Mouse (Mus musculus): ENCODE data around the gene Cdk15. TPM values are rescaled to one million over a fixed set of nuclear protein-coding genes. Genes with fewer than 3 reads are reported as not detected.

Cdk15 gene
- polyA plus RNA-seq, 1 experiment from 2014 or later: 0.49 TPM

GRCm38 (mm10) chr1:59268931-59269330 is 12.2 kb downstream of the Cdk15 start:
- Histone ChIP-seq H3K9me3 (ENCODE audit: control insufficient read depth, low read length) (no peaks in the 10 kb centered on the region), H3K4me1 (replicated peaks; ENCODE audit: control insufficient read depth, insufficient read depth) (no peaks in the 10 kb centered on the region), H3K27me3 (ENCODE audit: control insufficient read depth, insufficient read depth, low read length) (no peaks in the 10 kb centered on the region), H3K27ac (replicated peaks) (no peak overlapping the region), H3K4me2 (replicated peaks; ENCODE audit: low read depth) (no peak overlapping the region), H3K36me3 (ENCODE audit: control insufficient read depth, insufficient read depth, low read length) (no peaks in the 10 kb centered on the region), H3K9ac (ENCODE audit: low read length) (no peak overlapping the region), H3K4me3 (ENCODE audit: low read depth, low read length) (no peak overlapping the region)
- ATAC-seq (ENCODE audit: low FRiP score, low TSS enrichment) (no peak), DNase-seq (ENCODE audit: low spot score) (no peak)
- WGBS: 64% methylated on average over 8 of the region's 8 CpGs
- TF ChIP-seq CTCF (IDR thresholded peaks at IDR 0.05; ENCODE audit: low read depth): no peak
- TF ChIP-seq EP300 (optimal IDR thresholded peaks at IDR 0.05): no peak

- TF ChIP-seq CTCF (IDR thresholded peaks at IDR 0.05; ENCODE audit: low read depth) (no peak), EP300 (optimal IDR thresholded peaks at IDR 0.05) (no peak)
These were observed 12.8 kb downstream of the Cdk15 start for GRCm38 (mm10) chr1:59269466-59269865.

GRCm38 (mm10) chr1:59269951-59270689 is 13.4 kb downstream of the Cdk15 start:
- Histone ChIP-seq H3K27me3 (ENCODE audit: control insufficient read depth, insufficient read depth, low read length) (no peaks in the 10 kb centered on the region), H3K9me3 (ENCODE audit: control insufficient read depth, low read length) (no peaks in the 10 kb centered on the region), H3K36me3 (ENCODE audit: control insufficient read depth, insufficient read depth, low read length) (no peaks in the 10 kb centered on the region), H3K4me1 (replicated peaks; ENCODE audit: control insufficient read depth, insufficient read depth) (no peaks in the 10 kb centered on the region), H3K9ac (ENCODE audit: low read length) (no peak overlapping the region), H3K4me2 (replicated peaks; ENCODE audit: low read depth) (peak overlapping the region; percentile 34; the same call in 1 of the 2 replicates), H3K27ac (replicated peaks) (no peak overlapping the region), H3K4me3 (ENCODE audit: low read depth, low read length) (no peak overlapping the region)
- DNase-seq (ENCODE audit: low spot score) (no peak), ATAC-seq (ENCODE audit: low FRiP score, low TSS enrichment) (no peak)
- WGBS: 29% methylated on average over 20 of the region's 20 CpGs
- TF ChIP-seq EP300 (optimal IDR thresholded peaks at IDR 0.05) (no peak), CTCF (IDR thresholded peaks at IDR 0.05; ENCODE audit: low read depth) (no peak)

More at GRCm38 (mm10) chr1:59269466-59269865, 12.8 kb downstream of the Cdk15 start:
- Histone ChIP-seq H3K4me3 (ENCODE audit: low read depth, low read length) (no peak overlapping the region), H3K27ac (replicated peaks) (no peak overlapping the region), H3K4me1 (replicated peaks; ENCODE audit: control insufficient read depth, insufficient read depth) (no peaks in the 10 kb centered on the region), H3K4me2 (replicated peaks; ENCODE audit: low read depth) (no peak overlapping the region), H3K9ac (ENCODE audit: low read length) (no peak overlapping the region), H3K36me3 (ENCODE audit: control insufficient read depth, insufficient read depth, low read length) (no peaks in the 10 kb centered on the region), H3K27me3 (ENCODE audit: control insufficient read depth, insufficient read depth, low read length) (no peaks in the 10 kb centered on the region), H3K9me3 (ENCODE audit: control insufficient read depth, low read length) (no peaks in the 10 kb centered on the region)
- ATAC-seq (ENCODE audit: low FRiP score, low TSS enrichment) (no peak), DNase-seq (ENCODE audit: low spot score) (no peak)
- 75% methylated on average over 6 of the region's 6 CpGs for whole genome bisulfite sequencing

GRCm38 (mm10) chr1:59272189-59272588 is 15.5 kb downstream of the Cdk15 start:
- Histone ChIP-seq H3K9me3 (ENCODE audit: control insufficient read depth, low read length) (no peaks in the 10 kb centered on the region), H3K36me3 (ENCODE audit: control insufficient read depth, insufficient read depth, low read length) (no peaks in the 10 kb centered on the region), H3K27ac (replicated peaks) (no peak overlapping the region), H3K4me1 (replicated peaks; ENCODE audit: control insufficient read depth, insufficient read depth) (no peaks in the 10 kb centered on the region), H3K9ac (ENCODE audit: low read length) (no peak overlapping the region), H3K4me3 (ENCODE audit: low read depth, low read length) (no peak overlapping the region), H3K27me3 (ENCODE audit: control insufficient read depth, insufficient read depth, low read length) (no peaks in the 10 kb centered on the region), H3K4me2 (replicated peaks; ENCODE audit: low read depth) (no peak overlapping the region)
- DNase-seq (ENCODE audit: low spot score): no peak
- no peak for ATAC-seq (ENCODE audit: low FRiP score, low TSS enrichment)
- TF ChIP-seq CTCF (IDR thresholded peaks at IDR 0.05; ENCODE audit: low read depth): no peak
- whole genome bisulfite sequencing: 70% methylated on average over 3 of the region's 3 CpGs

- DNase-seq (ENCODE audit: low spot score) (no peak), ATAC-seq (ENCODE audit: low FRiP score, low TSS enrichment) (no peak)
- no peak overlapping the region for H3K9ac ChIP-seq (ENCODE audit: low read length)
- no peaks in the 10 kb centered on the region for H3K4me1 ChIP-seq (replicated peaks; ENCODE audit: control insufficient read depth, insufficient read depth)
- H3K27ac ChIP-seq (replicated peaks): no peak overlapping the region
- TF ChIP-seq EP300 (optimal IDR thresholded peaks at IDR 0.05): no peak
- no peak for TF ChIP-seq CTCF (IDR thresholded peaks at IDR 0.05; ENCODE audit: low read depth)
- no peak overlapping the region for H3K4me3 ChIP-seq (ENCODE audit: low read depth, low read length)
- H3K9me3 ChIP-seq (ENCODE audit: control insufficient read depth, low read length): no peaks in the 10 kb centered on the region
- H3K27me3 ChIP-seq (ENCODE audit: control insufficient read depth, insufficient read depth, low read length): no peaks in the 10 kb centered on the region
- 79% methylated on average over 5 of the region's 5 CpGs for WGBS
- no peaks in the 10 kb centered on the region for H3K36me3 ChIP-seq (ENCODE audit: control insufficient read depth, insufficient read depth, low read length)
- H3K4me2 ChIP-seq (replicated peaks; ENCODE audit: low read depth): no peak overlapping the region
These were observed 29.2 kb downstream of the Cdk15 start for GRCm38 (mm10) chr1:59285880-59286279.

GRCm38 (mm10) chr1:59286316-59286850 is 29.7 kb downstream of the Cdk15 start:
- Histone ChIP-seq H3K27me3 (ENCODE audit: control insufficient read depth, insufficient read depth, low read length) (no peaks in the 10 kb centered on the region), H3K36me3 (ENCODE audit: control insufficient read depth, insufficient read depth, low read length) (no peaks in the 10 kb centered on the region), H3K27ac (replicated peaks) (no peak overlapping the region), H3K9ac (ENCODE audit: low read length) (no peak overlapping the region), H3K4me1 (replicated peaks; ENCODE audit: control insufficient read depth, insufficient read depth) (no peaks in the 10 kb centered on the region), H3K9me3 (ENCODE audit: control insufficient read depth, low read length) (no peaks in the 10 kb centered on the region), H3K4me3 (ENCODE audit: low read depth, low read length) (no peak overlapping the region), H3K4me2 (replicated peaks; ENCODE audit: low read depth) (no peak overlapping the region)
- DNase-seq (ENCODE audit: low spot score): no peak
- WGBS: 71% methylated on average over 13 of the region's 13 CpGs
- TF ChIP-seq CTCF (IDR thresholded peaks at IDR 0.05; ENCODE audit: low read depth) (peak; percentile 52), EP300 (optimal IDR thresholded peaks at IDR 0.05) (no peak)
- ATAC-seq (ENCODE audit: low FRiP score, low TSS enrichment): no peak

Data from stomach, postnatal 0 days (tissue).